Mouse (Mus musculus): Measurements from ENCODE around the gene Fgfr2.

DNA sequence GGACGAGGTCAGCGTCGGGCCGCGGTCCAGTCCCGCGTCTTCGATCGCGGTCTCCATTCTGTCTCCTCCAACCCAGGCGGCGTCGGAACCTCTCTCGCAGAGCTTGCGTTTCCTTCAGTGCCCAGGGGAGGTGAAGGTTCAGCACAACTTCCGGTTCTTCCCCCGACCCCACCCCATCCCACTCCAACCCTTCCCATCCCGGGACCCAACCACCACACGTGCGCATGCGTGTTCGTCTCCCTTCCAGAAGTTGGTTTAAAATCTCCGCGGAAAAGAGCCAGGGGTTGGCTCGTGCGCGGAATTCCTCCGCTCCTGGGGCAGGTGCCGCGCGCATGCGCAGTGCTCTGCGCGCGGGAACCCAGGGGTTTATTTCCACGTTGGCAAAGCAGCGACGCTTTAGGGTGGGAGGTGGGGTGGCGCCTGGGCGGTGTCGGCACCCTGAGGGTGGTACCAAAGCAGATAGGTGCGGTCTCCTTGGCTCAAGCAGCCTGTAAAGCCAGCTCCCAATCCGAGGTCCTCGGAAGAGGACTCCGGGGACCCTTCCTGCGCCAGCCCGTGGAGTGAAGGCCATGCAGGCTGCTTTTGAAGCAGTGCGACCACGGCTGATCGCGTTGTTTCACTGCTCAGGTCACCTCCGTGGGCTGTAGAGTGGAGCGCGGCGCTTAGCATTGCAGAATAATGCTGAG lies 1760.4 kb downstream of the Fgfr2 start, which contains the start of gene 2310057M21Rik:
- TF ChIP-seq CTCF (IDR thresholded peaks at IDR 0.05; ENCODE audit: borderline replicate concordance, extremely low read depth, insufficient read depth, insufficient read length): no peak
- TF ChIP-seq POLR2A (IDR thresholded peaks at IDR 0.05; ENCODE audit: borderline replicate concordance, extremely low read depth, insufficient read depth, insufficient read length, poor library complexity, severe bottlenecking): peak; percentile 36; the same call in 1 of the 2 replicates

Measured in brain, embryonic 14.5 days (tissue).